Mouse (Mus musculus): ENCODE data around the gene Zfp385c. TPM values are rescaled to one million over a fixed set of nuclear protein-coding genes. Genes with fewer than 3 reads are reported as not detected.
A peak's percentile ranks its signal among the peaks of the same experiment; 100 is the strongest.

Gene Zfp385c
- total and polyA plus RNA-seq, 3 experiments, result 0.12 to 0.15 TPM; not detected in 1

GRCm38 (mm10) chr11:100702081-100702851, 10.0 kb upstream of the Zfp385c start (continued):
- TF ChIP-seq MEF2A (IDR thresholded peaks at IDR 0.05; ENCODE audit: extremely low read depth, insufficient replicate concordance, low read depth, low read length, poor library complexity, severe bottlenecking), result no peak
- TF ChIP-seq CHD1 (IDR thresholded peaks at IDR 0.05; ENCODE audit: low read depth, low read length), result no peak
- peak; percentile 91 for TF ChIP-seq MAX (IDR thresholded peaks at IDR 0.05; ENCODE audit: low read length)
- TF ChIP-seq RAD21 (IDR thresholded peaks at IDR 0.05; ENCODE audit: low read depth, low read length), result peak; percentile 95
- TF ChIP-seq MAFK (IDR thresholded peaks at IDR 0.05; ENCODE audit: borderline replicate concordance, low read depth, low read length), result no peak

- Histone ChIP-seq H3K9me3 (replicated peaks; ENCODE audit: insufficient read depth, low read length) (no peaks in the 10 kb centered on the region), H3K27ac (ENCODE audit: control insufficient read depth, low read depth, low read length) (no peak overlapping the region), H3K79me2 (ENCODE audit: control insufficient read depth, insufficient read depth, low read length, poor library complexity) (no peaks in the 10 kb centered on the region), H3K9ac (ENCODE audit: control insufficient read depth, low read depth, low read length, poor library complexity, severe bottlenecking) (no peak overlapping the region), H3K27me3 (ENCODE audit: control insufficient read depth in 1 of 2, insufficient read depth in 2 of 2, low read length in 2 of 2) (no peaks in the 10 kb centered on the region), H3K36me3 (ENCODE audit: control insufficient read depth in 1 of 2, insufficient read depth in 2 of 2, low read length in 2 of 2) (peaks cover 0 to 12% of the 10 kb centered on the region in 2 experiments; a peak in 2 of 4 replicates), H3K4me3 (ENCODE audit: control insufficient read depth in 1 of 2, insufficient read depth in 1 of 2, low read depth in 2 of 2, low read length in 2 of 2) (no peak overlapping the region), H3K4me1 (ENCODE audit: control insufficient read depth in 1 of 2, insufficient read depth in 2 of 2, low read length in 2 of 2) (peaks cover 3 to 7% of the 10 kb centered on the region in 2 experiments; a peak in 3 of 4 replicates)
- DNase-seq (ENCODE audit: low read depth, low spot score), result peak; percentile 71
- TF ChIP-seq SMC3 (IDR thresholded peaks at IDR 0.05; ENCODE audit: low read depth, low read length) (peak; percentile 12; the same call in 1 of the 2 replicates), CTCF (IDR thresholded peaks at IDR 0.05 in 2 of 3, conservative IDR thresholded peaks at IDR 0.05 in 1 of 3; ENCODE audit: control insufficient read depth in 1 of 3, insufficient read depth in 1 of 3, low read depth in 2 of 3, low read length in 3 of 3, poor library complexity in 1 of 3, severe bottlenecking in 1 of 3) (no peak)
Measured at GRCm38 (mm10) chr11:100701301-100701700, 9.0 kb upstream of the Zfp385c start.

GRCm38 (mm10) chr11:100700710-100701109, 8.5 kb upstream of the Zfp385c start:
- TF ChIP-seq RAD21 (IDR thresholded peaks at IDR 0.05; ENCODE audit: low read depth, low read length), result no peak
- TF ChIP-seq SMC3 (IDR thresholded peaks at IDR 0.05; ENCODE audit: low read depth, low read length), result no peak
- no peak for TF ChIP-seq SIN3A (IDR thresholded peaks at IDR 0.05; ENCODE audit: low read length)
- TF ChIP-seq ZKSCAN1 (IDR thresholded peaks at IDR 0.05; ENCODE audit: low read depth, low read length), result no peak
- TF ChIP-seq CHD1 (IDR thresholded peaks at IDR 0.05; ENCODE audit: low read depth, low read length), result no peak
- no peak for TF ChIP-seq E2F4 (IDR thresholded peaks at IDR 0.05; ENCODE audit: borderline replicate concordance, low read depth, low read length)
- no peak for TF ChIP-seq POLR2AphosphoS2 (IDR thresholded peaks at IDR 0.05; ENCODE audit: low read length)
- TF ChIP-seq HCFC1 (IDR thresholded peaks at IDR 0.05; ENCODE audit: low read depth, low read length), result no peak
- TF ChIP-seq ZC3H11A (IDR thresholded peaks at IDR 0.05; ENCODE audit: low read depth, low read length), result no peak
- TF ChIP-seq RCOR1 (IDR thresholded peaks at IDR 0.05; ENCODE audit: low read depth, low read length), result no peak
- no peak for TF ChIP-seq MAX (IDR thresholded peaks at IDR 0.05; ENCODE audit: low read length)
- TF ChIP-seq ETS1 (IDR thresholded peaks at IDR 0.05; ENCODE audit: low read depth, low read length), result no peak
- no peak for TF ChIP-seq JUND (IDR thresholded peaks at IDR 0.05; ENCODE audit: low read depth, low read length)
- TF ChIP-seq POLR2AphosphoS5 (IDR thresholded peaks at IDR 0.05; ENCODE audit: borderline replicate concordance, low read depth, low read length), result no peak
- H3K36me3 ChIP-seq (ENCODE audit: control insufficient read depth in 1 of 2, insufficient read depth in 2 of 2, low read length in 2 of 2), result peaks cover 0 to 12% of the 10 kb centered on the region in 2 experiments; a peak in 2 of 4 replicates
- H3K4me3 ChIP-seq (ENCODE audit: control insufficient read depth in 1 of 2, insufficient read depth in 1 of 2, low read depth in 2 of 2, low read length in 2 of 2), result no peak overlapping the region
- no peak for DNase-seq (ENCODE audit: low read depth, low spot score)
- H3K79me2 ChIP-seq (ENCODE audit: control insufficient read depth, insufficient read depth, low read length, poor library complexity), result no peaks in the 10 kb centered on the region
- peaks cover 3 to 7% of the 10 kb centered on the region in 2 experiments; a peak in 3 of 4 replicates for H3K4me1 ChIP-seq (ENCODE audit: control insufficient read depth in 1 of 2, insufficient read depth in 2 of 2, low read length in 2 of 2)
- H3K27me3 ChIP-seq (ENCODE audit: control insufficient read depth in 1 of 2, insufficient read depth in 2 of 2, low read length in 2 of 2), result no peaks in the 10 kb centered on the region
- no peak overlapping the region for H3K9ac ChIP-seq (ENCODE audit: control insufficient read depth, low read depth, low read length, poor library complexity, severe bottlenecking)
- H3K9me3 ChIP-seq (replicated peaks; ENCODE audit: insufficient read depth, low read length), result no peaks in the 10 kb centered on the region
- H3K27ac ChIP-seq (ENCODE audit: control insufficient read depth, low read depth, low read length), result no peak overlapping the region

Measured in MEL (cell line).